Mouse (Mus musculus) cerebral cortex, adult 2 months (tissue): ENCODE data around the gene Krt26.

Experiments
- WGBS: fragments of 180-500 bp; shearing (Covaris S2); methylation state at CpG from one replicate; pipeline ENCODE4 v1.1.7; 2018; 5-methylcytosine and 5-hydroxymethylcytosine counted together

Gene Krt26

DNA sequence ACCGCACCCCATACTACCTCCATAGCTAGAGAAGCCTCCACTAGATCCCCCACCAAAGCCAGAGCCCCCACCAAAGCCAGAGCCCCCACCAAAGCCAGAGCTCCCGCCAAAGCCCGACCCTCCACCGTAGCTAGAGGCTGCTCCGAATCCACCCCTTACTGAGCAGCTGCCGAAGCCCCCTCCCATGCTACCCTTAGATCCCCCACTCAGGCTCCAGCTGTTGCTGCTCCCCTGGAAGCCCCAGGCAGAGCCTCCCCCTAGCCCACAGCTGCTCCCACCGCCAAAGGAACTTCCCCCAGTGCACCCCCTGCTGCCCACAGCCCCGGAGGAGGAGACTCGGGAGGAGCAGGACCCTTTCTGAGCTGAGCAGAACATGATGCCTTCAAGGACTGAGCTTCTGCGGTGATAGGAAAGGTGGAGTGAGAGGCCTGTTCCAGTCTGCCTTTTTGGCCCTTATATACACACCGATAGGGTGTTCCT is 52.9 kb downstream of the Krt26 start, which contains the start of gene Krt24:
Gene Krt24, minus strand, starts transcription at position 430 of the 480 bp plus-strand sequence.
- WGBS: 70% methylated on average over 11 of the region's 11 CpGs

DNA sequence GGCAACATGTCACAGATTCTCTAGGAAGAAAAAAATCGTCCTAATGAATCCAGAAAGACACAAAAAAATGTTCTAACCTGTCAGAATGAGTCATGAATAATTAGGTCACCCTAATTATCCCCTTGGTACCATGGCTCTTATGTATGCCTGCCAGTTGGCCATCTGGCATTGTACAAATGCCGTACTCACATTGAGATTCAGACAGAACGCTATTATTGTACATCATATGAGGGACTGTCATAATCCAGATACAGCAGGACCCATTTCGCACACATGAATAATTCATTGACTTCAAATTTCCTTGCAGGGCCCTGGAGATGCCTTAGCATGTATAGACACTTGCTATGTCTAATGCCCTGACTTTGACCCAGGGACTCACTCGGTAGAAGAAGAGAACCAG is 53.8 kb downstream of the Krt26 start:
- WGBS: 61% methylated on average over 5 of the region's 5 CpGs

DNA sequence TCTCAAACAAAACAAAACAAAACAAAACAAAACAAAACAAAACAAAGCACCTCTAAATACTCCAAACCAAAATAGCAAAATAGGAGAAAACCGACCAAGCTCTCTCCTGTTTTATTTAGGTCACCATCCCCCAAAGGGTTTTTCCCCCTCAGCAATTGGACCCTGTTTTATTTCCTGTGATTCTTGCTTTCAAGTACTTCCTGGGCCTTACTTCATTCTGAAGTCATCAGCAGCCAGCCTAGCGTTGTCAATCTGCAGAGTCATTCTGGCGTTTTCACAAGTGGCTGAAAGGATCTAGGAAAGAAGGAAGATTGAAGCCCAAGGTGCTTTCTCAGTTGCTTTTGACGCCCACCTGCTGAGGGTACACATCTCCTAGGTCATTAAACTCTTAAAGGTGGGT is 54.4 kb downstream of the Krt26 start:
- 70% methylated on average over 4 of the region's 4 CpGs for WGBS

DNA sequence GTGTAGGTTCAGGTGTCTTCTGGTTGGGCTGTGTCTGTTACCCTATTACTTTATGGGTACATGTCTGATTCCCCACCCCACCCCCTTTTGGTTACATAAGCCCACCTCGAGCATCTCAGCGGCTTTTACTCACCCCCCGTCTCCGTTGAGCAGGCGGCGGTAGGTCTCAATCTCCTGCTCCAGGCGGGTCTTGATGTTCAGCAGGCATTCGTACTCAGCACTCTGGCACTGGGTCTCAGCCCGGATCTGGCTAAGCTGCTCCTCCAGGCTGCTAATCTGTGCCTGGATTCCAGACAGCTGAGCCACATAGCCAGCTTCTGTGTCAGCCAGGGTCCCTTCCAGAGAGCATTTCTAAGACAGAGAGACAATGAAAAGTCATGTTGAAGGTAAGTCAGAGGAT is 56.6 kb downstream of the Krt26 start:
- 84% methylated on average over 9 of the region's 9 CpGs for WGBS

DNA sequence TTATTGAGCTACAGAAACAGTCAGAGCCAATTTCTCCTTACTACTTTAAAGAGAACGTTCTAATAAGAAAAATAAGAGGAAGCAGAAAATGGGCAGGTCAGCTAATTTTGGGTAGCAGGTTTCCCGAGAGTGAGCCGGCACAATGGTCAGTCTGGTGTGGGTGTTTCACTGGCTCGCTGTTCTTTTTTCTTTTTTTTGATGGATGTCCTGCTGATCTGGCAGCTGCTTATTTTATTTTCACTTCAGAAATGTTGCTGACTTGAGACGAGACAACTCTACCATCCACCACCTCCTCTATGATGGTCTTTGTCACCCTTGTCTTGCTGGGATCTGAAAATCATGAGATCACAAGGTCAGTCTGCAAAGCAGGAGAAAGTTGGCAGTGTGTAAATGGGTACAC is 57.8 kb downstream of the Krt26 start:
- 60% methylated on average over 5 of the region's 5 CpGs for WGBS
